Mouse (Mus musculus) testis, adult 2 months (tissue): Measurements from ENCODE around the gene Eif3f.

Experiments used
- CTCF ChIP-seq: fragments of 200-500 bp; IDR thresholded peaks from 2 replicates; pipeline ENCODE4 v1.5.1; 2012; ENCODE audit warnings: low read depth, mild to moderate bottlenecking, inconsistent platforms, low read length, moderate library complexity; ENCODE audit not compliant: control insufficient read depth, insufficient read depth, insufficient replicate concordance
- POLR2A ChIP-seq: fragments of 200-500 bp; IDR thresholded peaks from 2 replicates; pipeline ENCODE4 v1.6.1; 2012; ENCODE audit warnings: low read depth, mild to moderate bottlenecking, inconsistent platforms, low read length, moderate library complexity; ENCODE audit not compliant: control insufficient read depth

DNA sequence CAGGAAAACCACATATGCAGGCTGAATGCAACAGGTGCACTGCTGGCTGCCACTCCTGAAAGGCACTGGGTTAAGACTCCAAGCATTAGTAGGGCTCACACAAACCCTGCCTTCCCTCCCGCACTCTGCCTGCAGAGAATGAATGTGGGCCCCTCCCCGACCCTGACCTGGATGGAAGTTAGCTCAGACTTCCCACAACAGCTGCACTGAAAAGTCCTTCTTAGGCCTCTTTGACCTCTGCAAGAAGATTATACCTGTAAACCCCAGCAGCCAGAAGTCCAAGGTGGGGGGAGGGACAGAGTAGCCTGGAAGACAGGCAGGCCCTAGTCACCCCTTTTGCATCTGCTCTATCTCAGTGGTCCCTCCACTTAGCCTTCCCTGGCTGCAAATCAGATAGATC lies 15.1 kb downstream of the Eif3f start:
- TF ChIP-seq POLR2A: no peak
- TF ChIP-seq CTCF: no peak
